Mouse (Mus musculus) R1 (cell line): Measurements from ENCODE around the gene Mfsd4a.

Experiments
- DNase-seq: peaks from one replicate; pipeline ENCODE4 v3.0.0-alpha.2; 2018; ENCODE audit warnings: low read depth, low spot score

Gene Mfsd4a

GRCm38 (mm10) chr1:131990083-131990760 is 77.6 kb downstream of the Mfsd4a start:
- DNase-seq: no peak

GRCm38 (mm10) chr1:131989476-131989875 is 78.4 kb downstream of the Mfsd4a start:
- no peak for DNase-seq

- DNase-seq: no peak
These were observed 80.4 kb downstream of the Mfsd4a start for GRCm38 (mm10) chr1:131987432-131987831.

- no peak for DNase-seq
These were observed 84.1 kb downstream of the Mfsd4a start for GRCm38 (mm10) chr1:131983806-131984205.

GRCm38 (mm10) chr1:131982907-131983306 is 85.0 kb downstream of the Mfsd4a start:
- DNase-seq: peak; percentile 81

GRCm38 (mm10) chr1:131981378-131982013 is 86.4 kb downstream of the Mfsd4a start:
- DNase-seq: peak; percentile 79

- DNase-seq: no peak
These were observed 87.4 kb downstream of the Mfsd4a start for GRCm38 (mm10) chr1:131980471-131980870.

GRCm38 (mm10) chr1:131976886-131977285 is 91.0 kb downstream of the Mfsd4a start:
- DNase-seq: no peak

- no peak for DNase-seq
These were observed 93.9 kb downstream of the Mfsd4a start for GRCm38 (mm10) chr1:131973991-131974390.
